22 mouse cellular contexts compared by ENCODE assay signal in the genomic region with DNA sequence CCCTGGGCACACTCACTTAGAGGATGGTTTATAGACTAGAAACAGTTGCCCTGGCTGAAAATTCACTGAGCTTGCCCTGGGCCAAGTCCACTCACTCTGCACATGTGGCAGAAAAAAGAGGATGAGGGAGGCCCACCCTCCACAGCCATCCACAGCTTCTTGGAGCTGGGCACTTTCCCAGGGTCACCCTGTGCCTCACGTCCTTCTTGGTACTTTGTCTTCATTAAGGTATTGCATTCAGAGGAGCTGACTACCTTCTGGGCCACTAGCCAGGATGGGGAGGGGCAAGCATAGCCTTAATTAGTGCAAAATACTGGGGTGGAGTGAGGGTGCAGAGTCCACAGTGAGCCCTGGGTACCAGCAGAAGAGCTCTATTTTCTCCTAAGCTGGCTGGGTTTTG. TPM values are rescaled to one million over a fixed set of nuclear protein-coding genes. Genes with fewer than 3 reads are reported as not detected.
A peak's percentile ranks its signal among the peaks of the same experiment; 100 is the strongest.
DNase-seq lines count a peak whose midpoint lies in the region; ATAC-seq and TF ChIP-seq lines count a peak whose summit lies in the region.
"Had no signal": no experiment of that assay in that cellular context is flagged by ENCODE, and none has a peak within 500 bp of the region (broad histone marks: within the 10 kb centered on the region; RNA-seq: fewer than 3 reads in every experiment).

No protein-coding gene starts in this region.

- no peak overlapping the region for H3K4me2 ChIP-seq in midbrain, embryonic 11.5 days
- H3K4me2 ChIP-seq in midbrain, embryonic 13.5 days (replicated peaks) = no peak overlapping the region
- H3K4me2 ChIP-seq in intestine, postnatal 0 days (replicated peaks; ENCODE audit: low read depth) = peak overlapping the region; percentile 66
- no peak overlapping the region for H3K4me2 ChIP-seq in kidney, embryonic 15.5 days
- H3K4me2 ChIP-seq: embryonic facial prominence, embryonic 12.5 days; forebrain, embryonic 13.5 days; limb, embryonic 13.5 days had no signal

- H3K9ac ChIP-seq in midbrain, embryonic 11.5 days (ENCODE audit: low read length) = no peak overlapping the region
- H3K9ac ChIP-seq in midbrain, embryonic 13.5 days (replicated peaks) = no peak overlapping the region
- H3K9ac ChIP-seq in intestine, postnatal 0 days (ENCODE audit: low read depth, low read length) = no peak overlapping the region
- no peak overlapping the region for H3K9ac ChIP-seq in kidney, embryonic 15.5 days
- H3K9ac ChIP-seq: embryonic facial prominence, embryonic 12.5 days; forebrain, embryonic 13.5 days; limb, embryonic 13.5 days; liver, embryonic 14.5 days had no signal

- no peaks in the 10 kb centered on the region for H3K9me3 ChIP-seq in midbrain, embryonic 11.5 days (ENCODE audit: control insufficient read depth, low read length)
- H3K9me3 ChIP-seq in midbrain, embryonic 13.5 days = no peaks in the 10 kb centered on the region
- H3K9me3 ChIP-seq in intestine, postnatal 0 days (ENCODE audit: control insufficient read depth) = no peaks in the 10 kb centered on the region
- H3K9me3 ChIP-seq in kidney, embryonic 15.5 days (replicated peaks) = no peaks in the 10 kb centered on the region
- H3K9me3 ChIP-seq: embryonic facial prominence, embryonic 12.5 days; forebrain, embryonic 13.5 days; heart, embryonic 13.5 days; limb, embryonic 13.5 days had no signal

- WGBS in midbrain, embryonic 11.5 days = 71% methylated on average over 1 of the region's 1 CpGs
- WGBS in midbrain, embryonic 13.5 days = 59% methylated on average over 1 of the region's 1 CpGs
- WGBS in intestine, postnatal 0 days = 14% methylated on average over 1 of the region's 1 CpGs
- 40% methylated on average over 1 of the region's 1 CpGs for WGBS in kidney, embryonic 15.5 days

- intact Hi-C loops in left cerebral cortex, adult 2 months (cut with DNase I) = no loop called here

- DNase-seq in midbrain, embryonic 11.5 days (ENCODE audit: low spot score, missing footprints) = peak; percentile 59
- DNase-seq in kidney, postnatal 4 days = peak; percentile 38 to 71
- DNase-seq in lung, postnatal 14 days = no peak
- no peak for DNase-seq in left cerebral cortex, adult 2 months (ENCODE audit: extremely low spot score in 1 of 2, low spot score in 2 of 2)
- DNase-seq in cerebellum, postnatal 4 days (ENCODE audit: low spot score in 2 of 2) = no peak
- DNase-seq: cerebellum, adult 8-10 months; heart, adult 18-20 months; heart, postnatal 36 days; lung, postnatal 10 days had no signal

- H3K36me3 ChIP-seq in midbrain, embryonic 11.5 days (ENCODE audit: control insufficient read depth, insufficient read depth, low read length) = no peaks in the 10 kb centered on the region
- H3K36me3 ChIP-seq in midbrain, embryonic 13.5 days = no peaks in the 10 kb centered on the region
- peaks cover 22% of the 10 kb centered on the region for H3K36me3 ChIP-seq in intestine, postnatal 0 days (ENCODE audit: control insufficient read depth, insufficient read depth)
- H3K36me3 ChIP-seq in kidney, embryonic 15.5 days = no peaks in the 10 kb centered on the region; the same call in 1 of the 2 replicates
- H3K36me3 ChIP-seq: embryonic facial prominence, embryonic 12.5 days had no signal

- H3K27me3 ChIP-seq in midbrain, embryonic 11.5 days (ENCODE audit: control insufficient read depth, insufficient read depth, low read length) = no peaks in the 10 kb centered on the region
- H3K27me3 ChIP-seq in midbrain, embryonic 13.5 days = no peaks in the 10 kb centered on the region
- H3K27me3 ChIP-seq in intestine, postnatal 0 days (replicated peaks; ENCODE audit: control insufficient read depth, insufficient read depth, low read length) = no peaks in the 10 kb centered on the region
- H3K27me3 ChIP-seq in kidney, embryonic 15.5 days = no peaks in the 10 kb centered on the region
- H3K27me3 ChIP-seq: embryonic facial prominence, embryonic 12.5 days; forebrain, embryonic 13.5 days; heart, embryonic 13.5 days; limb, embryonic 13.5 days had no signal

- no peak for TF ChIP-seq CTCF in intestine, postnatal 0 days (IDR thresholded peaks at IDR 0.05; ENCODE audit: low read depth)
- TF ChIP-seq CTCF in left cerebral cortex, adult 2 months (IDR thresholded peaks at IDR 0.05) = no peak

- H3K4me1 ChIP-seq in midbrain, embryonic 11.5 days (ENCODE audit: control insufficient read depth, insufficient read depth, low read length) = no peaks in the 10 kb centered on the region
- no peaks in the 10 kb centered on the region for H3K4me1 ChIP-seq in midbrain, embryonic 13.5 days (replicated peaks)
- H3K4me1 ChIP-seq in intestine, postnatal 0 days (replicated peaks; ENCODE audit: control insufficient read depth, insufficient read depth, low read length) = no peaks in the 10 kb centered on the region
- H3K4me1 ChIP-seq in kidney, embryonic 15.5 days = peaks cover 8% of the 10 kb centered on the region

- ATAC-seq in midbrain, embryonic 11.5 days (ENCODE audit: low FRiP score) = no peak
- ATAC-seq in midbrain, embryonic 13.5 days = no peak
- ATAC-seq in intestine, postnatal 0 days = peak; percentile 34; the same call in 1 of the 2 replicates
- 0 out of 2 replicates have a peak, but pooled peaks have one; percentile 7 for ATAC-seq in kidney, embryonic 15.5 days (replicated peaks; ENCODE audit: low FRiP score)
- ATAC-seq: forebrain, embryonic 13.5 days had no signal

- H3K4me3 ChIP-seq in midbrain, embryonic 11.5 days (ENCODE audit: low read depth, low read length) = no peak overlapping the region
- H3K4me3 ChIP-seq in midbrain, embryonic 13.5 days (replicated peaks) = no peak overlapping the region
- H3K4me3 ChIP-seq in intestine, postnatal 0 days (ENCODE audit: low read depth, low read length) = no peak overlapping the region
- no peak overlapping the region for H3K4me3 ChIP-seq in kidney, embryonic 15.5 days (replicated peaks)
- H3K4me3 ChIP-seq in left cerebral cortex, adult 2 months = no peak overlapping the region
- H3K4me3 ChIP-seq: embryonic facial prominence, embryonic 12.5 days; erythroblast, embryonic 14.5 days; forebrain, embryonic 13.5 days; heart, embryonic 13.5 days; limb, embryonic 13.5 days had no signal

- H3K27ac ChIP-seq in midbrain, embryonic 11.5 days (ENCODE audit: low read depth, low read length) = no peak overlapping the region
- no peak overlapping the region for H3K27ac ChIP-seq in midbrain, embryonic 13.5 days
- peak overlapping the region; percentile 28 for H3K27ac ChIP-seq in intestine, postnatal 0 days (ENCODE audit: low read depth, low read length)
- H3K27ac ChIP-seq in kidney, embryonic 15.5 days = no peak overlapping the region
- no peak overlapping the region for H3K27ac ChIP-seq in left cerebral cortex, adult 2 months
- H3K27ac ChIP-seq: embryonic facial prominence, embryonic 12.5 days; forebrain, embryonic 13.5 days; heart, embryonic 13.5 days; limb, embryonic 13.5 days; liver, embryonic 14.5 days had no signal

RNA-seq across cellular contexts. Expression of a gene that starts 2.4 kb away (rescaled TPM):
- polyA plus RNA-seq in midbrain, embryonic 11.5 days (2014; fragmentation: Nextera tagmentation; extraction: Ambion mirVana) = not detected in 2 replicates
- 0.46 TPM in 1 of 2 replicates, not detected in the other for polyA plus RNA-seq in midbrain, embryonic 13.5 days (2015; fragmentation: Nextera tagmentation; extraction: Ambion mirVana)
- polyA plus RNA-seq in intestine, postnatal 0 days (2015; fragmentation: Nextera tagmentation; extraction: Ambion mirVana) = 4,234 and 4,267 TPM in 2 replicates
- 0.28 TPM in 1 of 2 replicates, not detected in the other for polyA plus RNA-seq in kidney, embryonic 15.5 days (2015; fragmentation: Nextera tagmentation; extraction: Ambion mirVana)
- total RNA-seq in left cerebral cortex, adult 2 months (2021) = not detected
- total RNA-seq: adrenal gland, adult 18-20 months; adrenal gland, postnatal 4 days; gastrocnemius, adult 8-10 months; heart, adult 18-20 months; heart, postnatal 36 days; left cerebral cortex, adult 8-10 months had no signal
- polyA plus RNA-seq: embryonic facial prominence, embryonic 12.5 days; erythroblast, embryonic 14.5 days; forebrain, embryonic 13.5 days; liver, embryonic 14.5 days had no signal

RNA-seq across cellular contexts. Expression of a gene that starts 6.7 kb away (rescaled TPM):
- polyA plus RNA-seq in midbrain, embryonic 11.5 days (2014; fragmentation: Nextera tagmentation; extraction: Ambion mirVana) = 13.5 and 13.8 TPM in 2 replicates
- polyA plus RNA-seq in midbrain, embryonic 13.5 days (2015; fragmentation: Nextera tagmentation; extraction: Ambion mirVana) = 19.9 and 20.1 TPM in 2 replicates
- 138 and 139 TPM in 2 replicates for polyA plus RNA-seq in intestine, postnatal 0 days (2015; fragmentation: Nextera tagmentation; extraction: Ambion mirVana)
- polyA plus RNA-seq in kidney, embryonic 15.5 days (2015; fragmentation: Nextera tagmentation; extraction: Ambion mirVana) = 34.7 and 35.8 TPM in 2 replicates
- total RNA-seq in left cerebral cortex, adult 2 months (2021) = 10 to 100 TPM; 51.9 to 52.7 TPM

RNA-seq across cellular contexts. Expression of a gene that starts 13.2 kb away (rescaled TPM):
- 7.6 and 8.8 TPM in 2 replicates for polyA plus RNA-seq in midbrain, embryonic 11.5 days (2014; fragmentation: Nextera tagmentation; extraction: Ambion mirVana)
- 88.6 and 92.6 TPM in 2 replicates for polyA plus RNA-seq in midbrain, embryonic 13.5 days (2015; fragmentation: Nextera tagmentation; extraction: Ambion mirVana)
- polyA plus RNA-seq in intestine, postnatal 0 days (2015; fragmentation: Nextera tagmentation; extraction: Ambion mirVana) = 3.7 and 3.9 TPM in 2 replicates
- polyA plus RNA-seq in kidney, embryonic 15.5 days (2015; fragmentation: Nextera tagmentation; extraction: Ambion mirVana) = 1.4 and 2.1 TPM in 2 replicates
- 100 to 1,000 TPM; 181 to 198 TPM for total RNA-seq in left cerebral cortex, adult 2 months (2021)
- total RNA-seq: heart, adult 18-20 months; heart, postnatal 36 days had no signal
- polyA plus RNA-seq: liver, embryonic 14.5 days had no signal

RNA-seq across cellular contexts. Expression of a gene that starts 20.0 kb away (rescaled TPM):
- 12.1 and 14.7 TPM in 2 replicates for polyA plus RNA-seq in midbrain, embryonic 11.5 days (2014; fragmentation: Nextera tagmentation; extraction: Ambion mirVana)
- 7.2 and 7.6 TPM in 2 replicates for polyA plus RNA-seq in midbrain, embryonic 13.5 days (2015; fragmentation: Nextera tagmentation; extraction: Ambion mirVana)
- polyA plus RNA-seq in intestine, postnatal 0 days (2015; fragmentation: Nextera tagmentation; extraction: Ambion mirVana) = 25.8 and 28.5 TPM in 2 replicates
- polyA plus RNA-seq in kidney, embryonic 15.5 days (2015; fragmentation: Nextera tagmentation; extraction: Ambion mirVana) = 18.0 and 23.3 TPM in 2 replicates
- total RNA-seq in left cerebral cortex, adult 2 months (2021) = 1 to 10 TPM; 4.1 to 5.5 TPM
- polyA plus RNA-seq: erythroblast, embryonic 14.5 days had no signal

RNA-seq across cellular contexts. Expression of a gene that starts 20.7 kb away (rescaled TPM):
- 163 and 178 TPM in 2 replicates for polyA plus RNA-seq in midbrain, embryonic 11.5 days (2014; fragmentation: Nextera tagmentation; extraction: Ambion mirVana)
- 132 and 133 TPM in 2 replicates for polyA plus RNA-seq in midbrain, embryonic 13.5 days (2015; fragmentation: Nextera tagmentation; extraction: Ambion mirVana)
- polyA plus RNA-seq in intestine, postnatal 0 days (2015; fragmentation: Nextera tagmentation; extraction: Ambion mirVana) = 153 and 161 TPM in 2 replicates
- polyA plus RNA-seq in kidney, embryonic 15.5 days (2015; fragmentation: Nextera tagmentation; extraction: Ambion mirVana) = 166 and 171 TPM in 2 replicates
- 10 to 100 TPM; 51.6 to 52.6 TPM for total RNA-seq in left cerebral cortex, adult 2 months (2021)

Comparison
In these comparisons a context has a peak if more than half of its experiments do, and no peak if none do; other contexts are left out.
1. ATAC-seq: peak in intestine, postnatal 0 days (single experiment) and kidney, embryonic 15.5 days (single experiment); none in midbrain, embryonic 11.5 days (single experiment) and midbrain, embryonic 13.5 days (single experiment).
2. DNase-seq: peak in midbrain, embryonic 11.5 days (single experiment) and kidney, postnatal 4 days (2 of 2); none in lung, postnatal 14 days (single experiment), left cerebral cortex, adult 2 months (0 of 2) and cerebellum, postnatal 4 days (0 of 2).
3. RNA of a gene that starts 2.4 kb away (polyA plus RNA-seq): 4,234 to 4,267 TPM in intestine, postnatal 0 days; 0.28 TPM in kidney, embryonic 15.5 days, not detected in midbrain, embryonic 11.5 days and 0.46 TPM in midbrain, embryonic 13.5 days; every median in the first group is over 1,000 times any median in the second.